Mouse (Mus musculus) liver, embryonic 14.5 days (tissue): ENCODE data around the gene Ccna2.

Experiments used
- CTCF ChIP-seq: IDR thresholded peaks from 2 replicates; pipeline ENCODE4 v1.5.1; 2016; ENCODE audit warnings: antibody characterized with exemption, low read depth, control low read depth
- EP300 ChIP-seq: IDR thresholded peaks from 2 replicates; pipeline ENCODE4 v1.6.1; 2016; ENCODE audit warnings: antibody characterized with exemption, low read depth

GRCm38 (mm10) chr3:36598811-36599210 lies 26.9 kb upstream of the Ccna2 start:
- TF ChIP-seq CTCF (no peak), EP300 (no peak)
